Mouse (Mus musculus): Measurements from ENCODE around the gene Ctsll3. TPM values are rescaled to one million over a fixed set of nuclear protein-coding genes. Genes with fewer than 3 reads are reported as not detected.

The Ctsll3 gene
- polyA plus RNA-seq, 1 experiment from 2014 or later, result not detected

Other genes with a start within 250 kb of the Ctsll3 start
- gene Dapk1, start 200.9 kb downstream of the Ctsll3 start, polyA plus RNA-seq (2015; fragmentation: Nextera tagmentation; extraction: Ambion mirVana), result 19.2 and 22.6 TPM in 2 replicates
- gene BC051665, start 16.5 kb downstream of the Ctsll3 start, polyA plus RNA-seq (2015; fragmentation: Nextera tagmentation; extraction: Ambion mirVana), result not detected in 2 replicates
- 0.39 and 0.42 TPM in 2 replicates for gene 4930486L24Rik, start 61.6 kb upstream of the Ctsll3 start, polyA plus RNA-seq (2015; fragmentation: Nextera tagmentation; extraction: Ambion mirVana)
- not detected in 2 replicates for gene Gm49392, start 94.0 kb upstream of the Ctsll3 start, polyA plus RNA-seq (2015; fragmentation: Nextera tagmentation; extraction: Ambion mirVana)
- gene Ctla2b, start 94.6 kb upstream of the Ctsll3 start, polyA plus RNA-seq (2015; fragmentation: Nextera tagmentation; extraction: Ambion mirVana), result 1.5 and 5.0 TPM in 2 replicates
- not detected in 2 replicates for gene Tpbpb, start 102.0 kb upstream of the Ctsll3 start, polyA plus RNA-seq (2015; fragmentation: Nextera tagmentation; extraction: Ambion mirVana)
- gene Gm49393, start 132.7 kb upstream of the Ctsll3 start, polyA plus RNA-seq (2015; fragmentation: Nextera tagmentation; extraction: Ambion mirVana), result not detected in 2 replicates
- 1.3 and 2.8 TPM in 2 replicates for gene Gm49391, start 133.7 kb upstream of the Ctsll3 start, polyA plus RNA-seq (2015; fragmentation: Nextera tagmentation; extraction: Ambion mirVana)
- gene Ctla2a, start 133.8 kb upstream of the Ctsll3 start, polyA plus RNA-seq (2015; fragmentation: Nextera tagmentation; extraction: Ambion mirVana), result 19.2 and 23.0 TPM in 2 replicates
- gene Tpbpa, start 139.1 kb upstream of the Ctsll3 start, polyA plus RNA-seq (2015; fragmentation: Nextera tagmentation; extraction: Ambion mirVana), result not detected in 2 replicates
- gene Ctsj, start 203.1 kb upstream of the Ctsll3 start, polyA plus RNA-seq (2015; fragmentation: Nextera tagmentation; extraction: Ambion mirVana), result not detected in 2 replicates
- not detected in 2 replicates for gene Ctsq, start 237.8 kb upstream of the Ctsll3 start, polyA plus RNA-seq (2015; fragmentation: Nextera tagmentation; extraction: Ambion mirVana)

Measured in embryonic facial prominence, embryonic 13.5 days (tissue).